Mouse (Mus musculus) MEL (cell line): ENCODE measurements around the gene Msi2. TPM values are rescaled to one million over a fixed set of nuclear protein-coding genes. Genes with fewer than 3 reads are reported as not detected.

ENCODE experiments used
- DNase-seq: peaks from one replicate; pipeline ENCODE4 v3.0.0; 2011; ENCODE audit warnings: low read depth, low spot score
- H3K27ac ChIP-seq: 2 replicates; pipeline ENCODE4 v1.5.1; 2012; ENCODE audit warnings: low read depth, mild to moderate bottlenecking, control low read depth, low read length, moderate library complexity; ENCODE audit not compliant: control insufficient read depth
- H3K27me3 ChIP-seq, 2 experiments: fragments of 150-350 bp in 1 of 2; sonication (generic) in 1 of 2; 2 replicates each; pipeline ENCODE4 v1.6.1; 2012; ENCODE audit warnings: low read length in 2 of 2, mild to moderate bottlenecking in 2 of 2, improper control_type of control experiment in 1 of 2, moderate library complexity in 1 of 2; ENCODE audit not compliant: insufficient read depth in 2 of 2, control insufficient read depth in 1 of 2
- H3K36me3 ChIP-seq, 2 experiments: 2 replicates each; pipeline ENCODE4 v1.6.1; 2012 to 2014; ENCODE audit warnings: low read length in 2 of 2, improper control_type of control experiment in 1 of 2, inconsistent platforms in 1 of 2, mild to moderate bottlenecking in 1 of 2; ENCODE audit not compliant: insufficient read depth in 2 of 2, control insufficient read depth in 1 of 2
- H3K4me1 ChIP-seq, 2 experiments: fragments of 150-350 bp in 1 of 2; sonication (generic) in 1 of 2; 2 replicates each; pipeline ENCODE4 v1.6.1; 2012; ENCODE audit warnings: low read length in 2 of 2, improper control_type of control experiment in 1 of 2, mild to moderate bottlenecking in 1 of 2; ENCODE audit not compliant: insufficient read depth in 2 of 2, control insufficient read depth in 1 of 2
- H3K4me3 ChIP-seq, 2 experiments: fragments of 150-350 bp in 1 of 2; sonication (generic) in 1 of 2; 2 replicates each; pipeline ENCODE4 v1.5.1; 2012; ENCODE audit warnings: low read depth in 2 of 2, low read length in 2 of 2, mild to moderate bottlenecking in 2 of 2, moderate library complexity in 2 of 2, control low read depth in 1 of 2, improper control_type of control experiment in 1 of 2; ENCODE audit not compliant: control insufficient read depth in 1 of 2, insufficient read depth in 1 of 2
- H3K79me2 ChIP-seq: 2 replicates; pipeline ENCODE4 v1.6.1; 2012; ENCODE audit warnings: mild to moderate bottlenecking, low read length, moderate library complexity; ENCODE audit not compliant: control insufficient read depth, poor library complexity, insufficient read depth
- H3K9ac ChIP-seq: 2 replicates; pipeline ENCODE4 v1.6.1; 2012; ENCODE audit warnings: low read depth, mild to moderate bottlenecking, control low read depth, low read length, moderate library complexity; ENCODE audit not compliant: control insufficient read depth, poor library complexity, severe bottlenecking
- H3K9me3 ChIP-seq: fragments of 150-350 bp; sonication (generic); replicated peaks from 2 replicates; pipeline ENCODE4 v1.6.1; 2012; ENCODE audit warnings: mild to moderate bottlenecking, low read length, improper control_type of control experiment, moderate library complexity; ENCODE audit not compliant: insufficient read depth
- BHLHE40 ChIP-seq: IDR thresholded peaks from 2 replicates; pipeline ENCODE4 v1.6.1; 2012; ENCODE audit warnings: low read depth, mild to moderate bottlenecking, inconsistent platforms, low read length, improper control_type of control experiment, borderline replicate concordance
- CHD1 ChIP-seq: IDR thresholded peaks from 2 replicates; pipeline ENCODE4 v1.6.1; 2012; ENCODE audit warnings: low read depth, mild to moderate bottlenecking, inconsistent platforms, low read length, improper control_type of control experiment
- CHD2 ChIP-seq: IDR thresholded peaks from 2 replicates; pipeline ENCODE4 v1.6.1; 2011; ENCODE audit warnings: low read length, improper control_type of control experiment
- CTCF ChIP-seq, 3 experiments: IDR thresholded peaks in 2 of 3; conservative IDR thresholded peaks in 1 of 3; 2 replicates each; pipeline ENCODE4 v1.5.1; 2011 to 2012; ENCODE audit warnings: low read length in 3 of 3, low read depth in 2 of 3, mild to moderate bottlenecking in 2 of 3, improper control_type of control experiment in 1 of 3, inconsistent platforms in 1 of 3, mixed read lengths in 1 of 3, moderate library complexity in 1 of 3; ENCODE audit not compliant: control insufficient read depth in 1 of 3, insufficient read depth in 1 of 3, poor library complexity in 1 of 3, severe bottlenecking in 1 of 3
- E2F4 ChIP-seq: IDR thresholded peaks from 2 replicates; pipeline ENCODE4 v1.6.1; 2011; ENCODE audit warnings: low read depth, low read length, improper control_type of control experiment, borderline replicate concordance
- ELF1 ChIP-seq: IDR thresholded peaks from 2 replicates; pipeline ENCODE4 v1.6.1; 2014; ENCODE audit warnings: low read depth, mild to moderate bottlenecking, inconsistent platforms, low read length, improper control_type of control experiment, moderate library complexity
- ETS1 ChIP-seq: IDR thresholded peaks from 2 replicates; pipeline ENCODE4 v1.6.1; 2012; ENCODE audit warnings: low read depth, mild to moderate bottlenecking, inconsistent platforms, low read length, improper control_type of control experiment, moderate library complexity
- GABPA ChIP-seq: IDR thresholded peaks from 2 replicates; pipeline ENCODE4 v1.6.1; 2012; ENCODE audit warnings: low read depth, mild to moderate bottlenecking, inconsistent platforms, low read length, improper control_type of control experiment, moderate library complexity
- GATA1 ChIP-seq: IDR thresholded peaks from 2 replicates; pipeline ENCODE4 v1.6.1; 2011; ENCODE audit warnings: low read depth, low read length, improper control_type of control experiment
- HCFC1 ChIP-seq: IDR thresholded peaks from 2 replicates; pipeline ENCODE4 v1.6.1; 2012; ENCODE audit warnings: low read depth, mild to moderate bottlenecking, inconsistent platforms, low read length, improper control_type of control experiment, moderate library complexity
- JUND ChIP-seq: IDR thresholded peaks from 2 replicates; pipeline ENCODE4 v1.6.1; 2011; ENCODE audit warnings: low read depth, mild to moderate bottlenecking, improper control_type of control experiment, low read length
- KAT2A ChIP-seq: conservative IDR thresholded peaks from 2 replicates; pipeline ENCODE4 v1.6.1; 2012; ENCODE audit warnings: low read depth, low read length, improper control_type of control experiment, inconsistent platforms
- MAFK ChIP-seq: IDR thresholded peaks from 2 replicates; pipeline ENCODE4 v1.6.1; 2011; ENCODE audit warnings: low read depth, mild to moderate bottlenecking, low read length, improper control_type of control experiment, borderline replicate concordance
- MAX ChIP-seq: IDR thresholded peaks from 2 replicates; pipeline ENCODE4 v1.6.1; 2011; ENCODE audit warnings: low read length, improper control_type of control experiment
- MEF2A ChIP-seq: IDR thresholded peaks from 2 replicates; pipeline ENCODE4 v1.6.1; 2014; ENCODE audit warnings: low read depth, mild to moderate bottlenecking, inconsistent platforms, low read length, improper control_type of control experiment; ENCODE audit not compliant: poor library complexity, insufficient replicate concordance, severe bottlenecking; ENCODE audit errors: extremely low read depth
- MXI1 ChIP-seq: IDR thresholded peaks from 2 replicates; pipeline ENCODE4 v1.6.1; 2011; ENCODE audit warnings: mild to moderate bottlenecking, low read depth, low read length, improper control_type of control experiment
- MYB ChIP-seq: IDR thresholded peaks from 2 replicates; pipeline ENCODE4 v1.6.1; 2011; ENCODE audit warnings: mild to moderate bottlenecking, low read depth, low read length, improper control_type of control experiment
- MYC ChIP-seq: IDR thresholded peaks from 2 replicates; pipeline ENCODE4 v1.6.1; 2011; ENCODE audit warnings: low read depth, mild to moderate bottlenecking, low read length, improper control_type of control experiment, moderate library complexity
- NELFE ChIP-seq: IDR thresholded peaks from 2 replicates; pipeline ENCODE4 v1.6.1; 2011; ENCODE audit warnings: low read depth, low read length, improper control_type of control experiment
- NRF1 ChIP-seq: IDR thresholded peaks from 2 replicates; pipeline ENCODE4 v1.6.1; 2014; ENCODE audit warnings: low read depth, mild to moderate bottlenecking, inconsistent platforms, low read length, improper control_type of control experiment, moderate library complexity; ENCODE audit not compliant: poor library complexity, insufficient read depth, severe bottlenecking
- POLR2A ChIP-seq, 2 experiments: IDR thresholded peaks; 2 replicates each; pipeline ENCODE4 v1.6.1; 2011 to 2012; ENCODE audit warnings: low read length in 2 of 2, mild to moderate bottlenecking in 2 of 2, control low read depth in 1 of 2, improper control_type of control experiment in 1 of 2, low read depth in 1 of 2, moderate library complexity in 1 of 2; ENCODE audit not compliant: control insufficient read depth in 1 of 2, insufficient read depth in 1 of 2, poor library complexity in 1 of 2
- POLR2AphosphoS2 ChIP-seq: IDR thresholded peaks from 2 replicates; pipeline ENCODE4 v1.6.1; 2011; ENCODE audit warnings: low read length, improper control_type of control experiment
- POLR2AphosphoS5 ChIP-seq: IDR thresholded peaks from 2 replicates; pipeline ENCODE4 v1.6.1; 2012; ENCODE audit warnings: low read depth, borderline replicate concordance, mild to moderate bottlenecking, inconsistent platforms, low read length, moderate library complexity, mixed read lengths
- RAD21 ChIP-seq: IDR thresholded peaks from 2 replicates; pipeline ENCODE4 v1.6.1; 2011; ENCODE audit warnings: mild to moderate bottlenecking, low read depth, low read length, improper control_type of control experiment
- RCOR1 ChIP-seq: IDR thresholded peaks from 2 replicates; pipeline ENCODE4 v1.6.1; 2012; ENCODE audit warnings: low read depth, mild to moderate bottlenecking, inconsistent platforms, low read length, improper control_type of control experiment
- SMC3 ChIP-seq: IDR thresholded peaks from 2 replicates; pipeline ENCODE4 v1.6.1; 2011; ENCODE audit warnings: low read depth, low read length, improper control_type of control experiment
- TAL1 ChIP-seq: IDR thresholded peaks from 2 replicates; pipeline ENCODE4 v1.6.1; 2012; ENCODE audit warnings: mild to moderate bottlenecking, inconsistent platforms, low read length, moderate library complexity, mixed read lengths
- TBP ChIP-seq: IDR thresholded peaks from 2 replicates; pipeline ENCODE4 v1.8.0; 2011; ENCODE audit warnings: low read depth, low read length, improper control_type of control experiment
- TCF12 ChIP-seq: IDR thresholded peaks from 2 replicates; pipeline ENCODE4 v1.6.1; 2014; ENCODE audit warnings: low read depth, mild to moderate bottlenecking, inconsistent platforms, low read length, improper control_type of control experiment, moderate library complexity
- UBTF ChIP-seq: IDR thresholded peaks from 2 replicates; pipeline ENCODE4 v1.6.1; 2012; ENCODE audit warnings: low read depth, mild to moderate bottlenecking, inconsistent platforms, low read length, improper control_type of control experiment, moderate library complexity, borderline replicate concordance; ENCODE audit not compliant: insufficient read depth
- USF1 ChIP-seq: IDR thresholded peaks from 2 replicates; pipeline ENCODE4 v1.6.1; 2014; ENCODE audit warnings: low read depth, mild to moderate bottlenecking, inconsistent platforms, low read length, improper control_type of control experiment, moderate library complexity
- USF2 ChIP-seq, 2 experiments: IDR thresholded peaks; 2 replicates each; pipeline ENCODE4 v1.6.1; 2011 to 2012; ENCODE audit warnings: improper control_type of control experiment in 2 of 2, low read length in 2 of 2, borderline replicate concordance in 1 of 2, inconsistent platforms in 1 of 2, low read depth in 1 of 2, mild to moderate bottlenecking in 1 of 2; ENCODE audit not compliant: insufficient read depth in 1 of 2
- ZC3H11A ChIP-seq: IDR thresholded peaks from 2 replicates; pipeline ENCODE4 v1.6.1; 2012; ENCODE audit warnings: low read depth, mild to moderate bottlenecking, inconsistent platforms, low read length, improper control_type of control experiment
- ZKSCAN1 ChIP-seq: IDR thresholded peaks from 2 replicates; pipeline ENCODE4 v1.6.1; 2012; ENCODE audit warnings: low read depth, mild to moderate bottlenecking, inconsistent platforms, low read length, improper control_type of control experiment, moderate library complexity
- ZMIZ1 ChIP-seq: IDR thresholded peaks from 2 replicates; pipeline ENCODE4 v1.6.1; 2012; ENCODE audit warnings: low read depth, mild to moderate bottlenecking, inconsistent platforms, low read length, improper control_type of control experiment, moderate library complexity
- ZNF384 ChIP-seq: IDR thresholded peaks from 2 replicates; pipeline ENCODE4 v1.6.1; 2012; ENCODE audit warnings: low read depth, mild to moderate bottlenecking, inconsistent platforms, low read length, improper control_type of control experiment
- polyA plus RNA-seq, 2 experiments: library from polyadenylated mRNA; stranded (reverse) in 1 of 2; unstranded in 1 of 2; fragments of >175 nt in 1 of 2; fragments of >200 nt in 1 of 2; gene quantifications; 2 replicates each; pipeline versions ENCODE4 v1.2.1 to v1.2.4; 2012; ENCODE audit warnings: low replicate concordance in 2 of 2, low read depth in 1 of 2; ENCODE audit not compliant: insufficient read length in 2 of 2, insufficient read depth in 1 of 2, missing spikeins in 1 of 2
- total RNA-seq: library from RNA; depleted of rRNA; stranded (reverse); fragments of 300-350 nt; gene quantifications from 2 replicates; pipeline ENCODE4 v1.2.3, GENCODE M21; 2012

Gene Msi2
- total and polyA plus RNA-seq, 3 experiments: 16.2 to 29.7 TPM; not detected in 1

- H3K9me3 ChIP-seq: no peaks in the 10 kb centered on the region
- H3K9ac ChIP-seq: no peak overlapping the region; the same call in 1 of the 2 replicates
- no peaks in the 10 kb centered on the region for H3K27me3 ChIP-seq
- peaks cover 33 to 73% of the 10 kb centered on the region in 2 experiments for H3K4me1 ChIP-seq
- H3K79me2 ChIP-seq: no peaks in the 10 kb centered on the region; the same call in 1 of the 2 replicates
- H3K36me3 ChIP-seq: peaks cover 0 to 71% of the 10 kb centered on the region in 2 experiments; a peak in 2 of 4 replicates
- H3K27ac ChIP-seq: peak overlapping the region; percentile 80
- DNase-seq: peak; percentile 83
- H3K4me3 ChIP-seq: no peak overlapping the region
- peak; percentile 70 for TF ChIP-seq HCFC1
- TF ChIP-seq RAD21: no peak
- 0 out of 2 replicates have a peak, but pooled peaks have one; percentile 67 for TF ChIP-seq MEF2A
- TF ChIP-seq GATA1: peak; percentile 97
- TF ChIP-seq GABPA: peak; percentile 99
- peak; percentile 94 for TF ChIP-seq MYB
- TF ChIP-seq ZMIZ1: no peak
- TF ChIP-seq ETS1: peak; percentile 100
- TF ChIP-seq ZC3H11A: peak; percentile 17; the same call in 1 of the 2 replicates
- peak; percentile 64 for TF ChIP-seq TAL1
- TF ChIP-seq NELFE: no peak
- TF ChIP-seq MXI1: peak; percentile 66
- peak; percentile 41; the same call in 1 of the 2 replicates for TF ChIP-seq MYC
- TF ChIP-seq E2F4: no peak
- no peak for TF ChIP-seq USF2 (IDR thresholded peaks at IDR 0.05; ENCODE audit: borderline replicate concordance in 1 of 2, insufficient read depth in 1 of 2, low read depth in 1 of 2, low read length in 2 of 2)
- TF ChIP-seq RCOR1: peak; percentile 95
- no peak for TF ChIP-seq CTCF (IDR thresholded peaks at IDR 0.05 in 2 of 3, conservative IDR thresholded peaks at IDR 0.05 in 1 of 3; ENCODE audit: control insufficient read depth in 1 of 3, insufficient read depth in 1 of 3, low read depth in 2 of 3, low read length in 3 of 3, poor library complexity in 1 of 3, severe bottlenecking in 1 of 3)
- TF ChIP-seq POLR2AphosphoS5: no peak
- TF ChIP-seq POLR2AphosphoS2: 0 out of 2 replicates have a peak, but pooled peaks have one; percentile 47
- no peak for TF ChIP-seq POLR2A (IDR thresholded peaks at IDR 0.05; ENCODE audit: control insufficient read depth in 1 of 2, insufficient read depth in 1 of 2, low read depth in 1 of 2, low read length in 2 of 2, poor library complexity in 1 of 2)
- TF ChIP-seq TBP: no peak
- TF ChIP-seq ZNF384: peak; percentile 99
- no peak; the same call in 1 of the 2 replicates for TF ChIP-seq SMC3
- no peak for TF ChIP-seq CHD1
- peak; percentile 83; the same call in 1 of the 2 replicates for TF ChIP-seq ZKSCAN1
- TF ChIP-seq JUND: 0 out of 2 replicates have a peak, but pooled peaks have one; percentile 50
- peak; percentile 39; the same call in 1 of the 2 replicates for TF ChIP-seq MAX
- TF ChIP-seq ELF1: peak; percentile 73
- TF ChIP-seq NRF1: 0 out of 2 replicates have a peak, but pooled peaks have one; percentile 25
- no peak for TF ChIP-seq UBTF
- TF ChIP-seq CHD2: peak; percentile 50; the same call in 1 of the 2 replicates
- peak; percentile 98 for TF ChIP-seq TCF12
- TF ChIP-seq KAT2A: 0 out of 2 replicates have a peak, but pooled peaks have one; percentile 45
- peak; percentile 95 for TF ChIP-seq MAFK
- TF ChIP-seq BHLHE40: peak; percentile 70; the same call in 1 of the 2 replicates
- peak; percentile 51 for TF ChIP-seq USF1
Observed at GRCm38 (mm10) chr11:88608584-88608983, 109.7 kb downstream of the Msi2 start.
